ENCODE assay signal across 13 mouse cellular contexts in genomic region chr4:81956926-81957694, GRCm38 (mm10).
A peak's percentile ranks its signal among the peaks of the same experiment; 100 is the strongest.
DNase-seq lines count a peak whose midpoint lies in the region; ATAC-seq and TF ChIP-seq lines count a peak whose summit lies in the region.
"Had no signal": no experiment of that assay in that cellular context is flagged by ENCODE, and none has a peak within 500 bp of the region (broad histone marks: within the 10 kb centered on the region; RNA-seq: fewer than 3 reads in every experiment).

No protein-coding gene starts in this region.

- H3K4me3 ChIP-seq in forebrain, embryonic 11.5 days (ENCODE audit: low read depth, low read length) = no peak overlapping the region
- H3K4me3 ChIP-seq in forebrain, postnatal 0 days (ENCODE audit: low read depth, low read length) = no peak overlapping the region
- H3K4me3 ChIP-seq in kidney, embryonic 15.5 days (replicated peaks) = no peak overlapping the region
- no peak overlapping the region for H3K4me3 ChIP-seq in forebrain, embryonic 15.5 days
- H3K4me3 ChIP-seq: left cerebral cortex, adult 2 months had no signal

- no peaks in the 10 kb centered on the region for H3K36me3 ChIP-seq in forebrain, embryonic 11.5 days (ENCODE audit: control insufficient read depth, insufficient read depth, low read length)
- H3K36me3 ChIP-seq in forebrain, postnatal 0 days (ENCODE audit: insufficient read depth) = no peaks in the 10 kb centered on the region
- no peaks in the 10 kb centered on the region for H3K36me3 ChIP-seq in kidney, embryonic 15.5 days
- H3K36me3 ChIP-seq in forebrain, embryonic 15.5 days = no peaks in the 10 kb centered on the region

- TF ChIP-seq CTCF in forebrain, postnatal 0 days (IDR thresholded peaks at IDR 0.05; ENCODE audit: low read depth) = no peak

- peak overlapping the region; percentile 12; the same call in 1 of the 2 replicates for H3K27ac ChIP-seq in forebrain, embryonic 11.5 days (ENCODE audit: low read depth, low read length)
- no peak overlapping the region for H3K27ac ChIP-seq in forebrain, postnatal 0 days (ENCODE audit: low read depth, low read length)
- H3K27ac ChIP-seq in kidney, embryonic 15.5 days = no peak overlapping the region
- 0 out of 2 replicates have a peak overlapping the region, but pooled peaks have one; percentile 4 for H3K27ac ChIP-seq in forebrain, embryonic 15.5 days (replicated peaks)
- H3K27ac ChIP-seq: left cerebral cortex, adult 2 months; liver, embryonic 14.5 days had no signal

- 28% methylated on average over 6 of the region's 6 CpGs for WGBS in forebrain, embryonic 11.5 days
- WGBS in forebrain, postnatal 0 days = 33% methylated on average over 6 of the region's 6 CpGs
- 37% methylated on average over 6 of the region's 6 CpGs for WGBS in kidney, embryonic 15.5 days
- WGBS in forebrain, embryonic 15.5 days = 33% methylated on average over 6 of the region's 6 CpGs

- H3K4me1 ChIP-seq in forebrain, embryonic 11.5 days (replicated peaks; ENCODE audit: control insufficient read depth, insufficient read depth, low read length) = peaks cover 5% of the 10 kb centered on the region
- no peaks in the 10 kb centered on the region for H3K4me1 ChIP-seq in forebrain, postnatal 0 days (ENCODE audit: insufficient read depth)
- peaks cover 6% of the 10 kb centered on the region for H3K4me1 ChIP-seq in kidney, embryonic 15.5 days
- peaks cover 15% of the 10 kb centered on the region for H3K4me1 ChIP-seq in forebrain, embryonic 15.5 days

- no peak overlapping the region for H3K9ac ChIP-seq in forebrain, embryonic 11.5 days (ENCODE audit: low read length)
- H3K9ac ChIP-seq in forebrain, postnatal 0 days = no peak overlapping the region
- no peak overlapping the region for H3K9ac ChIP-seq in kidney, embryonic 15.5 days
- H3K9ac ChIP-seq in forebrain, embryonic 15.5 days (replicated peaks) = no peak overlapping the region
- H3K9ac ChIP-seq: liver, embryonic 14.5 days had no signal

- no peaks in the 10 kb centered on the region for H3K27me3 ChIP-seq in forebrain, embryonic 11.5 days (ENCODE audit: control insufficient read depth, insufficient read depth, low read length)
- H3K27me3 ChIP-seq in forebrain, postnatal 0 days (ENCODE audit: insufficient read depth, low read length) = no peaks in the 10 kb centered on the region
- no peaks in the 10 kb centered on the region for H3K27me3 ChIP-seq in kidney, embryonic 15.5 days
- no peaks in the 10 kb centered on the region for H3K27me3 ChIP-seq in forebrain, embryonic 15.5 days

- peak; percentile 60 for DNase-seq in forebrain, embryonic 11.5 days (ENCODE audit: low spot score)
- no peak for DNase-seq in forebrain, postnatal 0 days
- no peak for DNase-seq in kidney, postnatal 14 days
- peak; percentile 35 to 37 for DNase-seq in adrenal gland, postnatal 36 days
- DNase-seq in testis, postnatal 10 days (ENCODE audit: low spot score) = no peak
- DNase-seq in thymus, postnatal 0 days (ENCODE audit: low spot score) = no peak
- DNase-seq: cerebellum, postnatal 14 days; kidney, adult 9 months; thymus, postnatal 36 days had no signal

- ATAC-seq in forebrain, embryonic 11.5 days (replicated peaks; ENCODE audit: low FRiP score) = peak; percentile 85
- no peak for ATAC-seq in forebrain, postnatal 0 days
- ATAC-seq in kidney, embryonic 15.5 days (replicated peaks; ENCODE audit: low FRiP score) = peak; percentile 89
- ATAC-seq in forebrain, embryonic 15.5 days (replicated peaks) = no peak

- no peak overlapping the region for H3K4me2 ChIP-seq in forebrain, embryonic 11.5 days (ENCODE audit: low read depth, low read length, severe bottlenecking)
- no peak overlapping the region for H3K4me2 ChIP-seq in forebrain, postnatal 0 days (ENCODE audit: low read depth)
- no peak overlapping the region for H3K4me2 ChIP-seq in kidney, embryonic 15.5 days
- H3K4me2 ChIP-seq in forebrain, embryonic 15.5 days (replicated peaks) = no peak overlapping the region

- H3K9me3 ChIP-seq in forebrain, embryonic 11.5 days (ENCODE audit: control insufficient read depth, low read length) = no peaks in the 10 kb centered on the region
- H3K9me3 ChIP-seq in forebrain, postnatal 0 days (ENCODE audit: low read length) = no peaks in the 10 kb centered on the region
- H3K9me3 ChIP-seq in kidney, embryonic 15.5 days (replicated peaks) = no peaks in the 10 kb centered on the region
- no peaks in the 10 kb centered on the region for H3K9me3 ChIP-seq in forebrain, embryonic 15.5 days

Comparison
In these comparisons a context has a peak if more than half of its experiments do, and no peak if none do; other contexts are left out.
1. ATAC-seq: peak in forebrain, embryonic 11.5 days (single experiment) and kidney, embryonic 15.5 days (single experiment); none in forebrain, postnatal 0 days (single experiment) and forebrain, embryonic 15.5 days (single experiment).
2. DNase-seq: peak in forebrain, embryonic 11.5 days (single experiment) and adrenal gland, postnatal 36 days (2 of 2); none in forebrain, postnatal 0 days (single experiment), kidney, postnatal 14 days (single experiment), testis, postnatal 10 days (single experiment) and thymus, postnatal 0 days (single experiment).
3. H3K27ac ChIP-seq: peak in forebrain, embryonic 11.5 days (single experiment) and forebrain, embryonic 15.5 days (single experiment); none in forebrain, postnatal 0 days (single experiment) and kidney, embryonic 15.5 days (single experiment).